Mouse (Mus musculus) lung, adult 2 months (tissue): Measurements from ENCODE around the gene Tnik.

Source experiments
- CTCF ChIP-seq: fragments of 200-500 bp; IDR thresholded peaks from 2 replicates; pipeline ENCODE4 v1.5.1; 2011; ENCODE audit warnings: mild to moderate bottlenecking, low read length, control low read depth; ENCODE audit not compliant: insufficient read depth
- POLR2A ChIP-seq: fragments of 200-500 bp; IDR thresholded peaks from 2 replicates; pipeline ENCODE4 v1.6.1; 2011; ENCODE audit warnings: low read depth, mild to moderate bottlenecking, control low read depth, low read length, borderline replicate concordance; ENCODE audit errors: extremely low read depth

GRCm38 (mm10) chr3:28621792-28622191, 358.8 kb downstream of the Tnik start:
- no peak for TF ChIP-seq CTCF
- no peak for TF ChIP-seq POLR2A
